9 mouse cellular contexts compared by ENCODE assay signal in genomic region chr11:116423782-116424620, GRCm38 (mm10). TPM values are rescaled to one million over a fixed set of nuclear protein-coding genes. Genes with fewer than 3 reads are reported as not detected.
A peak's percentile ranks its signal among the peaks of the same experiment; 100 is the strongest.
DNase-seq lines count a peak whose midpoint lies in the region; ATAC-seq lines count a peak whose summit lies in the region.
"Had no signal": no experiment of that assay in that cellular context is flagged by ENCODE, and none has a peak within 500 bp of the region (broad histone marks: within the 10 kb centered on the region; RNA-seq: fewer than 3 reads in every experiment).

No protein-coding gene starts in this region.

- H3K27ac ChIP-seq in heart, embryonic 11.5 days (ENCODE audit: low read depth, low read length): 0 out of 2 replicates have a peak overlapping the region, but pooled peaks have one; percentile 32

- DNase-seq in kidney, postnatal 10 days: peak; percentile 25
- DNase-seq in kidney, postnatal 25 days: no peak
- peak; percentile 58 for DNase-seq in lung, postnatal 10 days
- DNase-seq in spleen, postnatal 4 days (ENCODE audit: low spot score in 2 of 2): peak; percentile 62 to 80
- DNase-seq in adrenal gland, postnatal 14 days: no peak
- DNase-seq in retina, embryonic 14.5 days (ENCODE audit: low spot score): no peak
- DNase-seq in ovary, postnatal 10 days (ENCODE audit: low spot score): no peak
- DNase-seq: gastrocnemius, postnatal 36 days had no signal

- no peak overlapping the region for H3K9ac ChIP-seq in heart, embryonic 11.5 days (ENCODE audit: low read depth, low read length)

- no peak overlapping the region for H3K4me3 ChIP-seq in heart, embryonic 11.5 days (ENCODE audit: low read depth, low read length)

- WGBS in heart, embryonic 11.5 days (ENCODE audit: insufficient replicate concordance): 66% methylated on average over 10 of the region's 10 CpGs

- H3K4me2 ChIP-seq in heart, embryonic 11.5 days: no peak overlapping the region

- peaks cover 2% of the 10 kb centered on the region for H3K4me1 ChIP-seq in heart, embryonic 11.5 days (ENCODE audit: control insufficient read depth, insufficient read depth, low read length)

- no peaks in the 10 kb centered on the region for H3K27me3 ChIP-seq in heart, embryonic 11.5 days (ENCODE audit: control insufficient read depth, insufficient read depth, low read length)

- no peaks in the 10 kb centered on the region for H3K36me3 ChIP-seq in heart, embryonic 11.5 days (ENCODE audit: control insufficient read depth, insufficient read depth, low read length)

- no peaks in the 10 kb centered on the region for H3K9me3 ChIP-seq in heart, embryonic 11.5 days (replicated peaks; ENCODE audit: control insufficient read depth, low read length)

- ATAC-seq in heart, embryonic 11.5 days (replicated peaks; ENCODE audit: insufficient number of reproducible peaks, low FRiP score, low TSS enrichment): no peak

RNA-seq across cellular contexts. Expression of gene Ubald2, which starts 9.9 kb away (rescaled TPM):
- polyA plus RNA-seq in heart, embryonic 11.5 days (2014; fragmentation: Nextera tagmentation; extraction: Ambion mirVana): 60.6 and 68.3 TPM in 2 replicates
- total RNA-seq in adrenal gland, postnatal 14 days (2021): 36.4 and 38.8 TPM in 2 replicates

RNA-seq across cellular contexts. Expression of gene Rnf157, which starts 11.2 kb away (rescaled TPM):
- 8.6 and 9.2 TPM in 2 replicates for polyA plus RNA-seq in heart, embryonic 11.5 days (2014; fragmentation: Nextera tagmentation; extraction: Ambion mirVana)
- 8.6 and 10.1 TPM in 2 replicates for total RNA-seq in adrenal gland, postnatal 14 days (2021)

RNA-seq across cellular contexts. Expression of gene Qrich2, which starts 42.0 kb away (rescaled TPM):
- polyA plus RNA-seq in heart, embryonic 11.5 days (2014; fragmentation: Nextera tagmentation; extraction: Ambion mirVana): 0.31 TPM in 1 of 2 replicates, not detected in the other
- not detected in 2 replicates for total RNA-seq in adrenal gland, postnatal 14 days (2021)

Comparison
In these comparisons a context has a peak if more than half of its experiments do, and no peak if none do; other contexts are left out.
1. DNase-seq: peak in kidney, postnatal 10 days (single experiment), lung, postnatal 10 days (single experiment) and spleen, postnatal 4 days (2 of 2); none in kidney, postnatal 25 days (0 of 2), adrenal gland, postnatal 14 days (single experiment), retina, embryonic 14.5 days (single experiment) and ovary, postnatal 10 days (single experiment).